In the genomic region with DNA sequence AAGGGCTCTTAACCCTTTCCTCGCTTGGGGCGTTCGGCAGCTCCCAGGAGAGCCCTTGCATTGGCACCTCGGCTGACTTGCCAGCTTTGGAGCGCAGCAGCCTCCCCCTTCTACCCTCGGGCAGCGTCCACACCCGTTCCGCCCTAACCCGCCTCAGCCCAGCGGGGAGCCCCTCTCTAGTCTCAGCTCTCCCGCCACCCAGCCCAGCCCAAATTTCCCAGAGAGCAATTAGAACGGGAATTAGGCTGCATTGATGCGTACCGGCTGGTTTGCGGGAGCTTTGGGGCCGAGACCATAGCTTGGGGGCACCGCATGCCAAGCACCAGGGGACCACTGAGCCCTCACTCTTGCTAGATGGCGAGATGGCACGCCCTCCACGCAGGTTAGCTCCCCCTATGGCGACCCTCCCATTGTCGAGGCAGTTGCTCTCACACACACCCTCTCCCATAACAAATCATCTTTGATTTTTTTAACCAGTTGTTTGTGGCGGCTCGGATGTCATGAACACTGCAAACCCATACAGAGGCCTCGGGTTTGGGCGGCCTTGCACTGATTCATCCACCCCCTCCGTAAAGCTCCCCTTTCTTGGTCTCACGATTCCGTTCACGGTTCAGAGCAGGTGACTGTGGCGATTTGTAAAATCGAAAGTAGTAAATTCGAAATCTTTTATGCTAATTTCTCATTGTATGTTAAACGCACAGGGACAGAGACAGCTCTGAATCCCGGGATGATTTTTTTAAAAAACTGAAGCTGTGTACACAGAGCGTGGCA, we compare ENCODE assay signal across 8 mouse cellular contexts. TPM values are rescaled to one million over a fixed set of nuclear protein-coding genes. Genes with fewer than 3 reads are reported as not detected.
A peak's percentile ranks its signal among the peaks of the same experiment; 100 is the strongest.
DNase-seq lines count a peak whose midpoint lies in the region; ATAC-seq and TF ChIP-seq lines count a peak whose summit lies in the region.
"Had no signal": no experiment of that assay in that cellular context is flagged by ENCODE, and none has a peak within 500 bp of the region (broad histone marks: within the 10 kb centered on the region; RNA-seq: fewer than 3 reads in every experiment).

No protein-coding gene starts in this region.

- peaks cover 22% of the 10 kb centered on the region for H3K9me3 ChIP-seq in megakaryocyte, embryonic 14.5 days
- H3K9me3 ChIP-seq in intestine, embryonic 14.5 days (ENCODE audit: control insufficient read depth, low read length) = 0 out of 2 replicates have a peak, but pooled peaks cover 4% of the 10 kb centered on the region
- no peaks in the 10 kb centered on the region for H3K9me3 ChIP-seq in midbrain, postnatal 0 days (ENCODE audit: low read length)

- 1% methylated on average over 37 of the region's 37 CpGs for WGBS in intestine, embryonic 14.5 days
- WGBS in midbrain, postnatal 0 days = under 1% methylated on average over 37 of the region's 37 CpGs

- H3K4me2 ChIP-seq in intestine, embryonic 14.5 days (ENCODE audit: low read length) = peak overlapping the region; percentile 5
- H3K4me2 ChIP-seq in midbrain, postnatal 0 days (ENCODE audit: low read depth, low read length, poor library complexity, severe bottlenecking) = peak overlapping the region; percentile 51

- TF ChIP-seq CTCF in midbrain, postnatal 0 days (IDR thresholded peaks at IDR 0.05) = no peak

- H3K4me3 ChIP-seq in megakaryocyte, embryonic 14.5 days (replicated peaks) = peak overlapping the region; percentile 90
- peak overlapping the region; percentile 25 for H3K4me3 ChIP-seq in intestine, embryonic 14.5 days (ENCODE audit: low read depth, low read length)
- peak overlapping the region; percentile 14; the same call in 1 of the 2 replicates for H3K4me3 ChIP-seq in midbrain, postnatal 0 days (ENCODE audit: low read depth, low read length)

- DNase-seq in embryo, embryonic 9.5 days (ENCODE audit: extremely low spot score) = peak; percentile 29
- DNase-seq in intestine, embryonic 14.5 days (ENCODE audit: low spot score) = peak; percentile 67
- DNase-seq in midbrain, postnatal 0 days (ENCODE audit: low spot score) = peak; percentile 47
- no peak for DNase-seq in adipocyte (ENCODE audit: low spot score)

- no peaks in the 10 kb centered on the region for H3K36me3 ChIP-seq in megakaryocyte, embryonic 14.5 days (replicated peaks; ENCODE audit: low read length)
- no peaks in the 10 kb centered on the region for H3K36me3 ChIP-seq in intestine, embryonic 14.5 days (ENCODE audit: control insufficient read depth, insufficient read depth, low read length)
- H3K36me3 ChIP-seq in midbrain, postnatal 0 days (ENCODE audit: insufficient read depth, low read length) = no peaks in the 10 kb centered on the region

- H3K9ac ChIP-seq in intestine, embryonic 14.5 days (ENCODE audit: low read length) = no peak overlapping the region
- H3K9ac ChIP-seq in midbrain, postnatal 0 days (replicated peaks; ENCODE audit: low read length, poor library complexity, severe bottlenecking) = no peak overlapping the region

- H3K27me3 ChIP-seq in megakaryocyte, embryonic 14.5 days (replicated peaks) = peaks cover 94% of the 10 kb centered on the region
- H3K27me3 ChIP-seq in intestine, embryonic 14.5 days (replicated peaks; ENCODE audit: control insufficient read depth, insufficient read depth, low read length) = peaks cover 98% of the 10 kb centered on the region
- H3K27me3 ChIP-seq in midbrain, postnatal 0 days (ENCODE audit: insufficient read depth, low read length) = peaks cover 54% of the 10 kb centered on the region

- H3K4me1 ChIP-seq in megakaryocyte, embryonic 14.5 days = peaks cover 41% of the 10 kb centered on the region
- peaks cover 3% of the 10 kb centered on the region; the same call in 1 of the 2 replicates for H3K4me1 ChIP-seq in intestine, embryonic 14.5 days (replicated peaks; ENCODE audit: control insufficient read depth, insufficient read depth, low read length)
- H3K4me1 ChIP-seq in midbrain, postnatal 0 days (ENCODE audit: insufficient read depth, low read length) = peaks cover 5% of the 10 kb centered on the region

- H3K27ac ChIP-seq in intestine, embryonic 14.5 days (ENCODE audit: low read depth) = no peak overlapping the region
- H3K27ac ChIP-seq in midbrain, postnatal 0 days (ENCODE audit: low read depth, low read length) = no peak overlapping the region

- no peak for ATAC-seq in megakaryocyte, adult 5-6 weeks (ENCODE audit: poor library complexity, severe bottlenecking)
- no peak for ATAC-seq in intestine, embryonic 14.5 days (replicated peaks; ENCODE audit: low FRiP score, low TSS enrichment, low read depth)
- no peak for ATAC-seq in midbrain, postnatal 0 days (ENCODE audit: low FRiP score)
- no peak for ATAC-seq in frontal cortex, adult (ENCODE audit: low TSS enrichment)

RNA-seq across cellular contexts. Expression of gene Gsx1, which starts 1.5 kb away (rescaled TPM):
- polyA plus RNA-seq in megakaryocyte, embryonic 14.5 days (2012; ENCODE audit: insufficient read depth, low replicate concordance) = not detected in 2 replicates
- total RNA-seq in megakaryocyte, adult 5-6 weeks (2015) = not detected in 2 replicates
- total RNA-seq in megakaryocyte, adult 5-6 weeks (2017) = not detected in 2 replicates
- polyA plus RNA-seq in intestine, embryonic 14.5 days (2014; fragmentation: Nextera tagmentation; extraction: Ambion mirVana) = not detected in 2 replicates
- 1.7 and 3.0 TPM in 2 replicates for total RNA-seq in midbrain, postnatal 0 days (2014; rRNA removed)
- 1.4 and 2.3 TPM in 2 replicates for polyA plus RNA-seq in midbrain, postnatal 0 days (2015; fragmentation: Nextera tagmentation; extraction: Ambion mirVana)
- polyA plus RNA-seq: testis, adult 2 months had no signal

Comparison
In these comparisons a context has a peak if more than half of its experiments do, and no peak if none do; other contexts are left out.
1. H3K4me3 ChIP-seq: peak in every context shown above with its lines; median percentile 90 in megakaryocyte, embryonic 14.5 days; 25 in intestine, embryonic 14.5 days; 14 in midbrain, postnatal 0 days.